Mouse (Mus musculus) adrenal gland, adult 18-20 months (tissue): ENCODE results near the gene Xpr1. TPM values are rescaled to one million over a fixed set of nuclear protein-coding genes. Genes with fewer than 3 reads are reported as not detected.

Experiments used
- DNase-seq, 2 experiments: peaks; one replicate each; pipeline ENCODE4 v3.0.0; 2021 to 2022; ENCODE audit warnings: low spot score in 2 of 2
- microRNA-seq, 2 experiments: library from miRNA; unstranded; fragments of <30 nt; microRNA quantifications; one replicate each; pipeline ENCODE4 v1.2.0; 2021; ENCODE audit warnings: borderline number of aligned reads in 2 of 2
- total RNA-seq, 2 experiments: library from RNA; stranded (reverse); gene quantifications; 1 replicate in 1 of 2; 2 replicates in 1 of 2; pipeline ENCODE4 v1.2.3; 2021

The Xpr1 gene
- total RNA-seq, 2 experiments from 2014 or later, result 31.6 to 43.2 TPM

GRCm38 (mm10) chr1:155233378-155233777 lies 183.8 kb downstream of the Xpr1 start:
- DNase-seq, result no peak

- no peak for DNase-seq
Measured at GRCm38 (mm10) chr1:155232786-155233185, 184.4 kb downstream of the Xpr1 start.

- no peak for DNase-seq
Measured at GRCm38 (mm10) chr1:155232385-155232784, 184.8 kb downstream of the Xpr1 start.

- no peak for DNase-seq
Measured at GRCm38 (mm10) chr1:155229464-155230411, 187.5 kb downstream of the Xpr1 start.

Small RNA genes lying within 50 kb of the gene (microRNA-seq; reads per million reads assigned to microRNA genes)
- 0 reads per million in 2 experiments for gene Gm22569

Other genes with a start within 250 kb of the Xpr1 start
- gene BC034090, start 173.0 kb downstream of the Xpr1 start, total RNA-seq, result 10 to 100 TPM; 23.9 to 33.3 TPM
- 10 to 100 TPM; 69.0 to 69.7 TPM for gene Acbd6, start 140.7 kb upstream of the Xpr1 start, total RNA-seq